In the genomic region with DNA sequence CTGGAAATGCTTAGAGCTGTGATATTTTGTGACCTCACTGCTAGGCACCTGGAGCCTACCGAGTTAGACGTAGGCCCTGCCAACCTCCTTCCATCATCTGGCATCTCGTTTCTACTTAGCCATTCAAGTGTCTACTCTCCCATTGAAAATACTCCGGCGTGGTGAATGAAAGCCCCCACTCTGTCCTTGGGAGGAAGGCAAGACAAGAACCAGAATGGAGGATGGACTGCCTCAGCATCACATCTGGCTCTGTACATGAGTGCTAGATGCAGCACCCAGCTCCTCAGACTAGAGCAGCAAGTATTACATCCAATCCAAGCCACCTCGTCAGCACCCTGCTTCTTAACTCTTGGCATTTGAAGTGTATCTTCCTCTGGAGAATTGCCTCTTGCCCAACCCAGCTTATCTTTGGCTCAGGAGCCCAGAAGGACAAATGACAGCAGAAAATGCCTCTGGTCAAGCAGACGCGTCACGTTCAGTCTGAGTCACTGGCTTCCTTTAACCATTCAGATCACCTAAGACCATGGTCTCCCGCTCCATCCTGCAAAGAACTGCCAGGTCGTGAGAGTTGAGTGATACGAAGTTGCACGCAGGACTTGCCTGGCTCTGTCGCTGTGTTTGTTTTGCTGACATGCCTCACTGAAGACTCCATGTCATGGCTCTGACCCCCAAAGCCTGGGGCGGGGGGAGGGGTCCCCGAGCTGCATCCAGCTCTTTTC, we compare ENCODE assay signal across 9 mouse cellular contexts.
A peak's percentile ranks its signal among the peaks of the same experiment; 100 is the strongest.
DNase-seq lines count a peak whose midpoint lies in the region; ATAC-seq and TF ChIP-seq lines count a peak whose summit lies in the region.
"Had no signal": no experiment of that assay in that cellular context is flagged by ENCODE, and none has a peak within 500 bp of the region (broad histone marks: within the 10 kb centered on the region; RNA-seq: fewer than 3 reads in every experiment).

No protein-coding gene starts in this region.

- no peak for ATAC-seq in heart, embryonic 15.5 days (replicated peaks; ENCODE audit: insufficient number of reproducible peaks, insufficient read depth, low FRiP score, low read depth)
- peak; percentile 97 for ATAC-seq in Patski
- peak; percentile 43; the same call in 1 of the 2 replicates for ATAC-seq in forebrain, embryonic 13.5 days
- no peak for ATAC-seq in limb, embryonic 15.5 days (ENCODE audit: insufficient number of reproducible peaks, low FRiP score, low TSS enrichment, low read depth)
- ATAC-seq: inflammation-experienced regulatory T-cells, adult 6 months had no signal

- no peaks in the 10 kb centered on the region for H3K36me3 ChIP-seq in heart, embryonic 15.5 days
- no peaks in the 10 kb centered on the region for H3K36me3 ChIP-seq in forebrain, embryonic 13.5 days (ENCODE audit: poor library complexity, severe bottlenecking)
- H3K36me3 ChIP-seq in limb, embryonic 15.5 days, result no peaks in the 10 kb centered on the region

- CTCF ChIA-PET in Patski (lab: Charles Lee), result no interaction called here

- in situ Hi-C loops in Patski (cut with MboI; ENCODE audit: low pct_unique_long_range_greater_than_20kb), result no loop called here

- 43% methylated on average over 16 of the region's 16 CpGs for WGBS in heart, embryonic 15.5 days
- WGBS in forebrain, embryonic 13.5 days, result 51% methylated on average over 16 of the region's 16 CpGs
- WGBS in limb, embryonic 15.5 days, result 66% methylated on average over 16 of the region's 16 CpGs

- TF ChIP-seq CTCF in Patski (IDR thresholded peaks at IDR 0.05), result no peak

- H3K27ac ChIP-seq in heart, embryonic 15.5 days, result no peak overlapping the region
- peak overlapping the region; percentile 76 for H3K27ac ChIP-seq in forebrain, embryonic 13.5 days
- H3K27ac ChIP-seq in limb, embryonic 15.5 days, result no peak overlapping the region

- H3K4me3 ChIP-seq in heart, embryonic 15.5 days, result peak overlapping the region; percentile 28
- peak overlapping the region; percentile 29 for H3K4me3 ChIP-seq in forebrain, embryonic 13.5 days
- peak overlapping the region; percentile 32 for H3K4me3 ChIP-seq in limb, embryonic 15.5 days

- H3K4me2 ChIP-seq in heart, embryonic 15.5 days, result peak overlapping the region; percentile 57
- peak overlapping the region; percentile 56 for H3K4me2 ChIP-seq in forebrain, embryonic 13.5 days
- H3K4me2 ChIP-seq in limb, embryonic 15.5 days, result peak overlapping the region; percentile 51

- DNase-seq in heart, adult 8-10 months (ENCODE audit: low spot score), result no peak
- DNase-seq in Patski (ENCODE audit: low read depth, low spot score), result peak; percentile 54
- DNase-seq in thymus, postnatal 14 days, result no peak
- DNase-seq in left cerebral cortex, adult 11 months (ENCODE audit: low spot score), result no peak
- no peak for DNase-seq in thymus, postnatal 4 days

- no peaks in the 10 kb centered on the region for H3K4me1 ChIP-seq in heart, embryonic 15.5 days (replicated peaks)
- H3K4me1 ChIP-seq in forebrain, embryonic 13.5 days, result peaks cover 24% of the 10 kb centered on the region
- H3K4me1 ChIP-seq in limb, embryonic 15.5 days, result peaks cover 8% of the 10 kb centered on the region; the same call in 1 of the 2 replicates

- POLR2A ChIA-PET in Patski (lab: Charles Lee), result interaction anchor here (0.6 to 1.1 kb wide), 3 partner anchors 30 to 39 kb away, joined by 3 read pairs; no protein-coding TSS in a partner anchor

- H3K9me3 ChIP-seq in heart, embryonic 15.5 days (replicated peaks), result no peaks in the 10 kb centered on the region
- H3K9me3 ChIP-seq in forebrain, embryonic 13.5 days (replicated peaks), result no peaks in the 10 kb centered on the region
- H3K9me3 ChIP-seq in limb, embryonic 15.5 days, result no peaks in the 10 kb centered on the region

- no peaks in the 10 kb centered on the region for H3K27me3 ChIP-seq in heart, embryonic 15.5 days
- no peaks in the 10 kb centered on the region for H3K27me3 ChIP-seq in Patski
- no peaks in the 10 kb centered on the region for H3K27me3 ChIP-seq in forebrain, embryonic 13.5 days
- H3K27me3 ChIP-seq in limb, embryonic 15.5 days, result peaks cover 18% of the 10 kb centered on the region; the same call in 1 of the 2 replicates

- H3K9ac ChIP-seq in heart, embryonic 15.5 days, result 0 out of 2 replicates have a peak overlapping the region, but pooled peaks have one; percentile 21
- H3K9ac ChIP-seq in forebrain, embryonic 13.5 days, result peak overlapping the region; percentile 47
- H3K9ac ChIP-seq in limb, embryonic 15.5 days, result no peak overlapping the region

Comparison
In these comparisons a context has a peak if more than half of its experiments do, and no peak if none do; other contexts are left out.
1. ATAC-seq: peak in Patski (single experiment) and forebrain, embryonic 13.5 days (single experiment); none in heart, embryonic 15.5 days (single experiment) and limb, embryonic 15.5 days (single experiment).
2. Peak in every context shown above with its lines, with median percentiles within 50 percentile points of each other: H3K4me2 ChIP-seq and H3K4me3 ChIP-seq.